Mouse (Mus musculus) MEL (cell line): Measurements from ENCODE around the gene 6030408B16Rik. TPM values are rescaled to one million over a fixed set of nuclear protein-coding genes. Genes with fewer than 3 reads are reported as not detected.
"Not testable (repeated sequence)": the region's sequence is repeated elsewhere in the genome, so short reads cannot be mapped to it uniquely, and the experiment has no call there.

ENCODE experiments used
- DNase-seq: peaks from one replicate; pipeline ENCODE4 v3.0.0; 2011; ENCODE audit warnings: low read depth, low spot score
- H3K27ac ChIP-seq: 2 replicates; pipeline ENCODE4 v1.5.1; 2012; ENCODE audit warnings: low read depth, mild to moderate bottlenecking, control low read depth, low read length, moderate library complexity; ENCODE audit not compliant: control insufficient read depth
- H3K27me3 ChIP-seq, 2 experiments: fragments of 150-350 bp in 1 of 2; sonication (generic) in 1 of 2; 2 replicates each; pipeline ENCODE4 v1.6.1; 2012; ENCODE audit warnings: low read length in 2 of 2, mild to moderate bottlenecking in 2 of 2, improper control_type of control experiment in 1 of 2, moderate library complexity in 1 of 2; ENCODE audit not compliant: insufficient read depth in 2 of 2, control insufficient read depth in 1 of 2
- H3K36me3 ChIP-seq, 2 experiments: 2 replicates each; pipeline ENCODE4 v1.6.1; 2012 to 2014; ENCODE audit warnings: low read length in 2 of 2, improper control_type of control experiment in 1 of 2, inconsistent platforms in 1 of 2, mild to moderate bottlenecking in 1 of 2; ENCODE audit not compliant: insufficient read depth in 2 of 2, control insufficient read depth in 1 of 2
- H3K4me1 ChIP-seq, 2 experiments: fragments of 150-350 bp in 1 of 2; sonication (generic) in 1 of 2; 2 replicates each; pipeline ENCODE4 v1.6.1; 2012; ENCODE audit warnings: low read length in 2 of 2, improper control_type of control experiment in 1 of 2, mild to moderate bottlenecking in 1 of 2; ENCODE audit not compliant: insufficient read depth in 2 of 2, control insufficient read depth in 1 of 2
- H3K4me3 ChIP-seq, 2 experiments: fragments of 150-350 bp in 1 of 2; sonication (generic) in 1 of 2; 2 replicates each; pipeline ENCODE4 v1.5.1; 2012; ENCODE audit warnings: low read depth in 2 of 2, low read length in 2 of 2, mild to moderate bottlenecking in 2 of 2, moderate library complexity in 2 of 2, control low read depth in 1 of 2, improper control_type of control experiment in 1 of 2; ENCODE audit not compliant: control insufficient read depth in 1 of 2, insufficient read depth in 1 of 2
- H3K79me2 ChIP-seq: 2 replicates; pipeline ENCODE4 v1.6.1; 2012; ENCODE audit warnings: mild to moderate bottlenecking, low read length, moderate library complexity; ENCODE audit not compliant: control insufficient read depth, poor library complexity, insufficient read depth
- H3K9ac ChIP-seq: 2 replicates; pipeline ENCODE4 v1.6.1; 2012; ENCODE audit warnings: low read depth, mild to moderate bottlenecking, control low read depth, low read length, moderate library complexity; ENCODE audit not compliant: control insufficient read depth, poor library complexity, severe bottlenecking
- H3K9me3 ChIP-seq: fragments of 150-350 bp; sonication (generic); replicated peaks from 2 replicates; pipeline ENCODE4 v1.6.1; 2012; ENCODE audit warnings: mild to moderate bottlenecking, low read length, improper control_type of control experiment, moderate library complexity; ENCODE audit not compliant: insufficient read depth
- BHLHE40 ChIP-seq: IDR thresholded peaks from 2 replicates; pipeline ENCODE4 v1.6.1; 2012; ENCODE audit warnings: low read depth, mild to moderate bottlenecking, inconsistent platforms, low read length, improper control_type of control experiment, borderline replicate concordance
- CHD1 ChIP-seq: IDR thresholded peaks from 2 replicates; pipeline ENCODE4 v1.6.1; 2012; ENCODE audit warnings: low read depth, mild to moderate bottlenecking, inconsistent platforms, low read length, improper control_type of control experiment
- CHD2 ChIP-seq: IDR thresholded peaks from 2 replicates; pipeline ENCODE4 v1.6.1; 2011; ENCODE audit warnings: low read length, improper control_type of control experiment
- CTCF ChIP-seq, 3 experiments: IDR thresholded peaks in 2 of 3; conservative IDR thresholded peaks in 1 of 3; 2 replicates each; pipeline ENCODE4 v1.5.1; 2011 to 2012; ENCODE audit warnings: low read length in 3 of 3, low read depth in 2 of 3, mild to moderate bottlenecking in 2 of 3, improper control_type of control experiment in 1 of 3, inconsistent platforms in 1 of 3, mixed read lengths in 1 of 3, moderate library complexity in 1 of 3; ENCODE audit not compliant: control insufficient read depth in 1 of 3, insufficient read depth in 1 of 3, poor library complexity in 1 of 3, severe bottlenecking in 1 of 3
- E2F4 ChIP-seq: IDR thresholded peaks from 2 replicates; pipeline ENCODE4 v1.6.1; 2011; ENCODE audit warnings: low read depth, low read length, improper control_type of control experiment, borderline replicate concordance
- GATA1 ChIP-seq: IDR thresholded peaks from 2 replicates; pipeline ENCODE4 v1.6.1; 2011; ENCODE audit warnings: low read depth, low read length, improper control_type of control experiment
- KAT2A ChIP-seq: conservative IDR thresholded peaks from 2 replicates; pipeline ENCODE4 v1.6.1; 2012; ENCODE audit warnings: low read depth, low read length, improper control_type of control experiment, inconsistent platforms
- MAZ ChIP-seq: IDR thresholded peaks from 2 replicates; pipeline ENCODE4 v1.6.1; 2012; ENCODE audit warnings: low read depth, mild to moderate bottlenecking, inconsistent platforms, low read length, improper control_type of control experiment
- MEF2A ChIP-seq: IDR thresholded peaks from 2 replicates; pipeline ENCODE4 v1.6.1; 2014; ENCODE audit warnings: low read depth, mild to moderate bottlenecking, inconsistent platforms, low read length, improper control_type of control experiment; ENCODE audit not compliant: poor library complexity, insufficient replicate concordance, severe bottlenecking; ENCODE audit errors: extremely low read depth
- MXI1 ChIP-seq: IDR thresholded peaks from 2 replicates; pipeline ENCODE4 v1.6.1; 2011; ENCODE audit warnings: mild to moderate bottlenecking, low read depth, low read length, improper control_type of control experiment
- MYB ChIP-seq: IDR thresholded peaks from 2 replicates; pipeline ENCODE4 v1.6.1; 2011; ENCODE audit warnings: mild to moderate bottlenecking, low read depth, low read length, improper control_type of control experiment
- NELFE ChIP-seq: IDR thresholded peaks from 2 replicates; pipeline ENCODE4 v1.6.1; 2011; ENCODE audit warnings: low read depth, low read length, improper control_type of control experiment
- NRF1 ChIP-seq: IDR thresholded peaks from 2 replicates; pipeline ENCODE4 v1.6.1; 2014; ENCODE audit warnings: low read depth, mild to moderate bottlenecking, inconsistent platforms, low read length, improper control_type of control experiment, moderate library complexity; ENCODE audit not compliant: poor library complexity, insufficient read depth, severe bottlenecking
- RAD21 ChIP-seq: IDR thresholded peaks from 2 replicates; pipeline ENCODE4 v1.6.1; 2011; ENCODE audit warnings: mild to moderate bottlenecking, low read depth, low read length, improper control_type of control experiment
- SMC3 ChIP-seq: IDR thresholded peaks from 2 replicates; pipeline ENCODE4 v1.6.1; 2011; ENCODE audit warnings: low read depth, low read length, improper control_type of control experiment
- TAL1 ChIP-seq: IDR thresholded peaks from 2 replicates; pipeline ENCODE4 v1.6.1; 2012; ENCODE audit warnings: mild to moderate bottlenecking, inconsistent platforms, low read length, moderate library complexity, mixed read lengths
- USF1 ChIP-seq: IDR thresholded peaks from 2 replicates; pipeline ENCODE4 v1.6.1; 2014; ENCODE audit warnings: low read depth, mild to moderate bottlenecking, inconsistent platforms, low read length, improper control_type of control experiment, moderate library complexity
- USF2 ChIP-seq, 2 experiments: IDR thresholded peaks; 2 replicates each; pipeline ENCODE4 v1.6.1; 2011 to 2012; ENCODE audit warnings: improper control_type of control experiment in 2 of 2, low read length in 2 of 2, borderline replicate concordance in 1 of 2, inconsistent platforms in 1 of 2, low read depth in 1 of 2, mild to moderate bottlenecking in 1 of 2; ENCODE audit not compliant: insufficient read depth in 1 of 2
- polyA plus RNA-seq, 2 experiments: library from polyadenylated mRNA; stranded (reverse) in 1 of 2; unstranded in 1 of 2; fragments of >175 nt in 1 of 2; fragments of >200 nt in 1 of 2; gene quantifications; 2 replicates each; pipeline versions ENCODE4 v1.2.1 to v1.2.4; 2012; ENCODE audit warnings: low replicate concordance in 2 of 2, low read depth in 1 of 2; ENCODE audit not compliant: insufficient read length in 2 of 2, insufficient read depth in 1 of 2, missing spikeins in 1 of 2
- total RNA-seq: library from RNA; depleted of rRNA; stranded (reverse); fragments of 300-350 nt; gene quantifications from 2 replicates; pipeline ENCODE4 v1.2.3, GENCODE M21; 2012

6030408B16Rik gene
- total and polyA plus RNA-seq, 3 experiments, result 0.12 to 0.18 TPM; not detected in 1

- Histone ChIP-seq H3K9ac (no peak overlapping the region), H3K4me3 (no peak overlapping the region), H3K9me3 (no peaks in the 10 kb centered on the region), H3K27me3 (no peaks in the 10 kb centered on the region), H3K36me3 (peaks cover 0 to 26% of the 10 kb centered on the region in 2 experiments; a peak in 2 of 4 replicates), H3K27ac (no peak overlapping the region), H3K4me1 (peaks cover 19 to 34% of the 10 kb centered on the region in 2 experiments), H3K79me2 (no peaks in the 10 kb centered on the region)
- peak; percentile 52 for DNase-seq
- TF ChIP-seq NRF1, result no peak
- peak; percentile 34 for TF ChIP-seq SMC3
- TF ChIP-seq CTCF (IDR thresholded peaks at IDR 0.05 in 2 of 3, conservative IDR thresholded peaks at IDR 0.05 in 1 of 3; ENCODE audit: control insufficient read depth in 1 of 3, insufficient read depth in 1 of 3, low read depth in 2 of 3, low read length in 3 of 3, poor library complexity in 1 of 3, severe bottlenecking in 1 of 3), result peak; percentile 43 to 57 (median 54)
- peak; percentile 19 for TF ChIP-seq RAD21
Measured at GRCm38 (mm10) chr15:101323511-101323910, 30.5 kb downstream of the 6030408B16Rik start.

DNA sequence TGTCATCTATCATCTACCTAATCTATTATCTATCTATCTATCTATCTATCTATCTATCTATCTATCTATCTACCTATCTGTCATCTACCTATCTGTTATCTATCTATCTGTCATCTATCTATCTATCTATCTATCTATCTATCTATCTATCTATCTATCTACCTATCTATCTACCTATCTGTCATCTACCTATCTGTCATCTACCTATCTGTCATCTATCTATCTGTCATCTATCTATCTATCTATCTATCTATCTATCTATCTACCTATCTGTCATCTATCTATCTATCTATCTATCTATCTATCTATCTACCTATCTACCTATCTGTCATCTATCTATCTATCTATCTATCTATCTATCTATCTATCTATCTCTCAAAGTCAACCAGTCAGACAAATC, 31.4 kb downstream of the 6030408B16Rik start:
- peak; percentile 77; the same call in 1 of the 2 replicates for TF ChIP-seq GATA1
- not testable (repeated sequence) for DNase-seq, H3K27me3 ChIP-seq, H3K9ac ChIP-seq, H3K79me2 ChIP-seq, H3K9me3 ChIP-seq, H3K27ac ChIP-seq, H3K4me3 ChIP-seq
- peaks cover 0 to 17% of the 10 kb centered on the region in 2 experiments; a peak in 2 of 4 replicates for H3K36me3 ChIP-seq
- H3K4me1 ChIP-seq, result peaks cover 11 to 25% of the 10 kb centered on the region in 2 experiments

DNA sequence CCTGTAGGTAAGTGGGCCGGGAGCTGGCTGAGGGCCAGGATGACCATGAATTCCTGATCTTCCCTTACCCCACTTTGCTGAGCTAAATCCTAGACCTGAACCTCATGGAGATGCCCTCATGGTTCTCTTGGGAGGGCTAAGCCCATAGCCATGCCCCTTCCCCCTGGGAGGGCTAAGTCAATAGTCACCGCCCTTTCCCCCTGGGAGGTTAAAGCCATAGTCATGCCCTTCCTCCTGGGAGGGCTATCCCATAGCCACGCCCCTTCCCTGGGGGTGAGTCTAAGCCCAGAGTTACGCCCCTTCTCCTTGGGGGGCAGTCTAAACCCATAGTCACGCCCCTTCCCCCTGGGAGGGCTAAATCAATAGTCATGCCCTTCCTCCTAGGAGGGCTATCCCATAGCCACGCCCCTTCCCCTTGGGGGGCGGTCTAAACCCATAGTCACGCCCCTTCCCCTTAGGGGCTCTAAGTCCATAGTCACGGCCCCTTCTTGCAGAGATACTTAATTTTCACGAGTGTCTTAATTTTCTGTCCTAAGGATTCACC, 33.1 kb downstream of the 6030408B16Rik start:
- Histone ChIP-seq H3K36me3 (peaks cover 0 to 3% of the 10 kb centered on the region in 2 experiments; a peak in 2 of 4 replicates), H3K4me1 (peaks cover 5 to 10% of the 10 kb centered on the region in 2 experiments), H3K9ac (no peak overlapping the region), H3K27ac (no peak overlapping the region), H3K4me3 (no peak overlapping the region), H3K27me3 (no peaks in the 10 kb centered on the region), H3K79me2 (no peaks in the 10 kb centered on the region), H3K9me3 (no peaks in the 10 kb centered on the region)
- peak; percentile 63 for DNase-seq
- TF ChIP-seq MEF2A (no peak), NELFE (no peak), CTCF (IDR thresholded peaks at IDR 0.05 in 2 of 3, conservative IDR thresholded peaks at IDR 0.05 in 1 of 3; ENCODE audit: control insufficient read depth in 1 of 3, insufficient read depth in 1 of 3, low read depth in 2 of 3, low read length in 3 of 3, poor library complexity in 1 of 3, severe bottlenecking in 1 of 3) (no peak), BHLHE40 (no peak), KAT2A (no peak), TAL1 (no peak), CHD2 (no peak), CHD1 (no peak), USF1 (no peak), MAZ (no peak), E2F4 (no peak), MXI1 (no peak), USF2 (IDR thresholded peaks at IDR 0.05; ENCODE audit: borderline replicate concordance in 1 of 2, insufficient read depth in 1 of 2, low read depth in 1 of 2, low read length in 2 of 2) (no peak), GATA1 (no peak), MYB (no peak)
